Mouse (Mus musculus): ENCODE measurements around the gene Tfcp2.
"Not testable (repeated sequence)": the region's sequence is repeated elsewhere in the genome, so short reads cannot be mapped to it uniquely, and the experiment has no call there.

The Tfcp2 gene

GRCm38 (mm10) chr15:100557705-100558433 is 6.1 kb upstream of the Tfcp2 start:
- no peak for DNase-seq (ENCODE audit: low read depth, low spot score)

DNA sequence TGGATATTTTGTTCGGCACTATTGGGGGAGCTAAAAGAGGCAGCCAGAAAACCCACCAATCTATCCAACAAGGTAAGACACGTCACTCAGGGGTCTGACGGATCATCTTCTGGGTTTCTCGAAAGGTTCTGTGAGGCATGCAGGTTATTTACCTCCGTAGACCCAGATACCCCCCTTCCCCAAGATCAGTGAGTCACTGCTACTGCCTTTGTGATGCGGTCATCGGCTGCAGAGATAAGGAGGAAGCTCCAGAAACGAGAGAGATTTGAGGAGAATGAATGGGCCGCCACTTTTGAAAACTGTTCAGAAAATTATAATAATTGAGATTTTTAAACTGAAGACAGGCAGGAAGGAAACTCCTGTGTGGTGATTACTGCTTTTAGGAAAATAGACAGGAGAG is 4.6 kb upstream of the Tfcp2 start:
- no peak for DNase-seq (ENCODE audit: low read depth, low spot score)

- DNase-seq (ENCODE audit: low read depth, low spot score): no peak
Measured at GRCm38 (mm10) chr15:100555965-100556364, 4.2 kb upstream of the Tfcp2 start.

GRCm38 (mm10) chr15:100550280-100550679 is 1.5 kb downstream of the Tfcp2 start:
- DNase-seq (ENCODE audit: low read depth, low spot score): no peak

DNA sequence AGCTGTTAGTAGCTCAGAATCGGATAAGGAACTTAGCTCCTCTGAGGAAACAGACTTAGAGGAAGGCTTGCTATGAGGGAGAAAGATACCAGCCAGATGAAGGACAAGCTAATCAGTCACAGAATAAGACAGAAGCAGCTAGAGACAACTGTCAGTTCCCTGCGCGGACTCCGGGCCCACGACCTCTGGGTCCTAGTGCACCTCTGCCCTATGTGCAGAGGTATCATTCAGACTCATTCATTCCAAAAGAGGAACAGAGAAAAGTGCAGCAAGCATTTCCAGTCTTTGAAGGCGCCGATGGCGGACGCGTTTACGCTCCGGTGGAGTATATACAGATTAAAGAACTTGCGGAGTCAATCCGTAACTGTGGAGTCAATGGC is 8.2 kb downstream of the Tfcp2 start:
- not testable (repeated sequence) for DNase-seq (ENCODE audit: low read depth, low spot score)

DNA sequence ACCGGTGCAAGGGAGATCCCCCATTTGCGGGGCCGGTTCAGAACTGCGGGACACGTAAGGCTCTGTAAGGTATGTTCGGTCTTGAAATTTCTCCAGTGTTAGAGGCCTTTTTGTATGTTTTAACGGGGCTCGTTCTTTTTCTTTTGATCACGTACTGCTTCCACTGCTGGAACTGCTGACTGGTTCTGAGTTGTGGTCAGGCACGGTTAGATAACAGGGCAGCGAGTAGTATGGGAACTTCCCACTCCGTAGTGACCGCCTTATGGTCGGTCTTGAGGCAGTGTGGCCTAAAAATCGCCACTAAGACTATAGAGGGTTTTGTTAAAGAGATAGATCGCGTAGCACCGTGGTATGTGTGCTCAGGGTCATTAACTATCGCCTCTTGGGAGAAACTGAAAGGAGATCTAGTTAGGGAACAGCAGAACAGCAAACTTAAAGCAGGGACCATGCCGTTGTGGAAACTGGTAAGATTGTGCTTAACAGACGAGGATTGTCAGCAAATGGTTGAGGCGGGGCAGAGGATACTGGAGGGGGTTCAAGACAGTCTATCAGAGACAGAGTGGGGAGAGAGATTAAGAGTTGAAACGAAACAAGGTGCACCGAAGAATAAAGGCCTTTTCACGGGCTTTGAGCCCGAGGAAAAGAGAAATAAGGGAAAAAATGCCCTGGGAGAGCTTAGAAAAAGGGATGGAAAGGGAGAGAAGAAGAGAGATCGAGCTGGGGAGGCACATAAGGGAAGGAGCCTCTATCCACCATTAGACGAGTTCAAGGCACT is 8.7 kb downstream of the Tfcp2 start:
- DNase-seq (ENCODE audit: low read depth, low spot score): not testable (repeated sequence)

DNA sequence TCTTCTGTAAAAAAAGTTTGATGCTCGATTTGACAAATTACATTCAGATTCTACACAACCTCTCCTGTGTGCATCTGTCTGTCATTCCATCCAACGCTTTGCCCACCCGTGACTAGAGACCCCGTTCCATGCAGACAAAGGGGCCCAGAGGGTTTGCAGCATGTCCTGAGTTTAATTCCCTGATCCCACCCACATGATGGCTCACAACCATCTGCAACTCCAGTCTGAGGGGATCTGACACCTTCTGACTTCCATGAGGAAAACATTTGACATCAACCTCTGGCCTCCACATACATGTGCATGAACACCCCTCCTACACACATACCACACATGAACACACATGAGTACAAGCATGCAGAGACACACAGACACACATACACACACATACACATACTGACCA is 10.4 kb downstream of the Tfcp2 start:
- no peak for DNase-seq (ENCODE audit: low read depth, low spot score)

DNA sequence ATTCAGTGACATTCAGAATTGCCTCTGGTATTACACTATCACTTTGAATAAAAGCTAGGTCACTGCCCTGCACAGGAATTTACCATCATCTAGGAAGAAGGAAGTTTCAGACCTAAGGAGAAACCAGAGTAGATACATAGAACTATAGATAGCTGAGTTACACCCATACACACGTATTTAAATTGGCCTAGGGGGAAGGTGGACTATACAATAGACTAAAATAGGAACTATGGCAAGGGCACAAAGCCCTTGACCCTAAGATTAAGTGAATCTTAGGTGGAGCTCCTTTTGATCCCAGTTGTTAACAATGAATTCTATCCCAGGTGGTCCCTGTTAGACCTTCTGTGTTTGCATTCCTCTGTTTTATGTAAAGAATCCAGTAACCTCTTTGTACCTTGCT is 10.8 kb downstream of the Tfcp2 start:
- not testable (repeated sequence) for DNase-seq (ENCODE audit: low read depth, low spot score)

GRCm38 (mm10) chr15:100539411-100539810 is 12.4 kb downstream of the Tfcp2 start:
- no peak for DNase-seq (ENCODE audit: low read depth, low spot score)

DNA sequence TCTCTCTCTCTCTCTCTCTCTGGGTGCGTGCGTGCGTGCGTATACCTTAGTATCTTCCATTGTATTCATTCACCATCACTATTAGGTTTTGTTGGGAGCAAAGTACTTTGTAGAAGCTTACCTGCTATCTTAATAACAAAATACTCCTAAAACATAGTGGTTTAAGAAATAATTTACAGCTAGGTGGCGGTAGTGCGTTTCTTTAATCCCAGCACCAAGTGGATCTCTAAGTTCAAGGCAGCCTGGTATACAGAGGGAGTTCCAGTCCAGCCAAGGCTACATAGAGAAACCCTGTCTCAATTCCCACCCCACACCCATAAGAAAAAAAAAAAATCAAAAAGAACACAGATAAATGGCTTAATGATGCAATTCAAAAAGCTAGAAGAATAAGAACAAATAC is 13.9 kb downstream of the Tfcp2 start:
- peak; percentile 85 for DNase-seq (ENCODE audit: low read depth, low spot score)

DNA sequence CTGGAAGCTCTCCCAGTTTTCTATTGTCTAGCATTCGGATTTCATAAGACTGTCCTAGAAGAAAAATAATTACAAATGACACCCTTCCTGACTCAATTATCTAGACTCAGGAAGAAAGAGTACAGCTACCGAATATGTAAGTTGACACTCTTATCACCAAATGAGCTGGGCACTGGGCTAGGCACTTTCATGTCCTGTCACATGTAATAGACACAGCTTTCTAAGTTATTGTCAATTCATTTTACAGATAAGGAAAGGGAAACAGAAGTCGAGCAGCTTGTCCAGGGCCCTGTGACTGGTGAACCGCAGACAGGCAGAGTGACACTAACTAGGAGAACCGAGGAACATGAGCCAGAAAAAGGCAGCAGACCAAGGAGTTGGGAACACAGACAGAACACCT is 23.9 kb downstream of the Tfcp2 start:
- no peak for DNase-seq (ENCODE audit: low read depth, low spot score)

- no peak for DNase-seq (ENCODE audit: low read depth, low spot score)
Measured at GRCm38 (mm10) chr15:100525405-100525804, 26.4 kb downstream of the Tfcp2 start.

- DNase-seq (ENCODE audit: low read depth, low spot score): no peak
Measured at GRCm38 (mm10) chr15:100520306-100520705, 31.5 kb downstream of the Tfcp2 start.

DNA sequence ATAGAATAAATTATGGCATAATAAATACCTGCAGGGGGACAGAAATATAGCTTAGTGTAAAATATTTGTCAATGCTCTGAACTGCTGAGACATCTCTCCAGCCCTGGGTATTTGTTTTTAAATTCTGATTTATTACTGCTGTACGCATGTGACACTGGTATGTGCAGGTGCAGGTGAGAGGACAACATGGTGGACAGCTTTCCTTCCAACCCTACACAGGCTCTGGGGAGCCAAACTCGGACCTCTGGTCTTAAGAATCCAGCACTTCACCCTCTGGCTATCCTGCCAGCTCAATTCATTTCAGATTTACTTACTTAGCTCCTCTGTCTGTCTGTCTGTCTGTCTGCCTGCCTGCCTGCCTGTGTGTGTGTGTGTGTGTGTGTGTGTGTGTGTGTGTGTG is 36.7 kb downstream of the Tfcp2 start:
- no peak for DNase-seq (ENCODE audit: low read depth, low spot score)

GRCm38 (mm10) chr15:100513387-100513786 is 38.4 kb downstream of the Tfcp2 start:
- DNase-seq (ENCODE audit: low read depth, low spot score): no peak

DNA sequence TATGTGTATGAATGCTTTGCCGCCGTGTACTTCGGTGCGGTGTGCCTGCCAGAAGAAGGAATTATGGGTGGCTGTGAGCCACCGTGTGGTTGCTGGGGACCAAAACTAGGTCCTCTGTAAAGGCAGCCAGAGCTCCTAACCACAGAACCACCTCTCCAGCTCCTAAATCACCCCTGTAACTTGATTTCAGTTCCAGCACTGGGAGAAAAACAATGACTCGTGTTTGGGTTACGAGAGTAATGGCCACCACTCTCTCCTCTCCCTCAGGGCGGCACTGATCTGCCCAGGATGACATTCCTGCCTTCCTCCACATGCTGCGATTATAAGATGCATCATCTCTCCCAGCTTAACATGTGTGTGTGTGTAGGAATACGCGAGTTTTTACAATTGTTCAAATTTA is 41.7 kb downstream of the Tfcp2 start:
- no peak for DNase-seq (ENCODE audit: low read depth, low spot score)

GRCm38 (mm10) chr15:100508454-100509167 is 43.2 kb downstream of the Tfcp2 start:
- DNase-seq (ENCODE audit: low read depth, low spot score): no peak

GRCm38 (mm10) chr15:100499506-100499905 is 52.3 kb downstream of the Tfcp2 start:
- DNase-seq (ENCODE audit: low read depth, low spot score): not testable (repeated sequence)

DNA sequence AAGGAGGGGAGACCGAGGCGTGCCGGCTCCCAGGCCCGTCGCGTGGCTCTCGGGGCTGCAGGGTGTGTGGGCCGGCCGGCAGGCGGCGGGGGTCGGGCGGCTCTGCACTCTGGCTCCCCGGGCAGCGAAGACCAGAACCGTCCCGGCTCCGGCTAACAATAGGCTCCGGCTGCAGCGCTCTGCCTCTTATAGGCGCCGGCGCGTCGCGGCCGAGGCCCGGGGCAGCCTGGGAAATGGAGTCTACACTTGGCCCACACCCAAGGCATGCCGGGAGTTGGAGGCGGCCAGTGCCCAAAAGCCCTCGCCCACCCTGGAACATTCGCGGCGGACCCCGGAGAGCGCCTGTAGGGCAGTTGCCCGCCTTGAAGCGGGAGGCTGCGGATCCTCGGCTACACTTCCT is 56.7 kb downstream of the Tfcp2 start, which contains the start of gene Csrnp2:
TSS of gene Csrnp2 (minus strand) at position 387 of the 400 bp plus-strand sequence.
- peak; percentile 90 for DNase-seq (ENCODE audit: low read depth, low spot score)

DNA sequence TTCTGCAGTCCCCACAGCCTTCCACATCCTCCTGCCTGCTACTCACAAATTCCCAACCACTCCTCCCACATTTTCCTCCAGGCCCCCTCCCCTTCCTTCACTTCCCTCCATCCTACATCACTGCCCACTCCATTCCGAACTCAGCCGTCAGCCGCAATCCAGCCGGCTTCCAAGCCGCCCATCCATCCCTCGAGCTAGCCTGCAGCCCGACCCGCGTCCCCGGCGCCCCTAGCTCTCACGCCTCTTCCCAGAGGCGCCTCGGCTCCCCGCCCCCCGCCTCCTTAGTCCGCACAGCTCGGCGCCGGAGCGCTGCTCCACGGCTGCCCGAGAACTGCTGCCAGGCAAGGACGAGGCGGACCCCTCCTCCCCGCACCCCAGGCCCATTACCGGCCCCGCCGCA is 57.2 kb downstream of the Tfcp2 start:
- DNase-seq (ENCODE audit: low read depth, low spot score): no peak

- DNase-seq (ENCODE audit: low read depth, low spot score): no peak
Measured at GRCm38 (mm10) chr15:100491966-100492365, 59.8 kb downstream of the Tfcp2 start.

DNA sequence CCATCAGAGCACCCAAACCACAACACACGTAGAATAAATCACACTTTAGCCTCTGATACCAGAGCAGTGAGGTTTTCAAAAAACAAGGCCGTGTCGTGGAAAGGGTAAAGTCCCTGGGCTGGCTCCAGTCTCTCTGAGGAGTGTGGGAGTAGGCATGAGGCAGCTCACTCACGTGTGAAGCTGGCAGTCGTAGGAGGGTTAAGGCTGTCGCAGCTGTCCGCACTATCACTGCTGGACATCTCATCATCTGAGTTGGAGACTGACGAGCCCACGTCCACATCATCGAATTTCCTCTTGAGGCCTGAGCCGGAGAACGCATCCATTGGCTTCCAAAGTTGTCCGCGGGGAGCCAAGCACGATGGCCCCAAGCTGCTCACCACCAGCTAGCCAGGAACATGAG is 62.5 kb downstream of the Tfcp2 start:
- DNase-seq (ENCODE audit: low read depth, low spot score): no peak
